Mouse (Mus musculus): Measurements from ENCODE around the gene Ikzf1. TPM values are rescaled to one million over a fixed set of nuclear protein-coding genes. Genes with fewer than 3 reads are reported as not detected.
A peak's percentile ranks its signal among the peaks of the same experiment; 100 is the strongest.

Ikzf1 gene
- polyA plus RNA-seq, 1 experiment from 2014 or later = 12.5 TPM

- no peaks in the 10 kb centered on the region for H3K36me3 ChIP-seq (replicated peaks; ENCODE audit: insufficient read depth, low read length)
These were observed 136.7 kb downstream of the Ikzf1 start for GRCm38 (mm10) chr11:11821387-11821975.

More at GRCm38 (mm10) chr11:11821387-11821975, 136.7 kb downstream of the Ikzf1 start:
- Histone ChIP-seq H3K9ac (replicated peaks) (no peak overlapping the region), H3K27ac (ENCODE audit: low read depth) (peak overlapping the region; percentile 31), H3K4me2 (ENCODE audit: low read depth, low read length) (no peak overlapping the region), H3K4me1 (ENCODE audit: insufficient read depth) (peaks cover 21% of the 10 kb centered on the region), H3K9me3 (ENCODE audit: low read length) (no peaks in the 10 kb centered on the region), H3K4me3 (ENCODE audit: low read depth, low read length) (no peak overlapping the region), H3K27me3 (ENCODE audit: insufficient read depth, low read length) (no peaks in the 10 kb centered on the region)
- TF ChIP-seq CTCF (IDR thresholded peaks at IDR 0.05; ENCODE audit: low read depth) = no peak
- TF ChIP-seq EP300 (IDR thresholded peaks at IDR 0.05; ENCODE audit: low read depth) = no peak
- ATAC-seq (0 out of 2 replicates have a peak, but pooled peaks have one; percentile 7), DNase-seq (no peak)
- 35% methylated on average over 16 of the region's 16 CpGs for WGBS (ENCODE audit: insufficient replicate concordance)

Other genes with a start within 250 kb of the Ikzf1 start
- gene Spata48, start 222.9 kb upstream of the Ikzf1 start, polyA plus RNA-seq (2015; fragmentation: Nextera tagmentation; extraction: Ambion mirVana) = 0.89 and 1.3 TPM in 2 replicates
- gene Zpbp, start 222.6 kb upstream of the Ikzf1 start, polyA plus RNA-seq (2015; fragmentation: Nextera tagmentation; extraction: Ambion mirVana) = 0.13 and 0.15 TPM in 2 replicates
- not detected in 2 replicates for gene 4930512M02Rik, start 57.2 kb upstream of the Ikzf1 start, polyA plus RNA-seq (2015; fragmentation: Nextera tagmentation; extraction: Ambion mirVana)
- 26.1 and 31.2 TPM in 2 replicates for gene Fignl1, start 124.0 kb downstream of the Ikzf1 start, polyA plus RNA-seq (2015; fragmentation: Nextera tagmentation; extraction: Ambion mirVana)
- gene Ddc, start 213.1 kb downstream of the Ikzf1 start, polyA plus RNA-seq (2015; fragmentation: Nextera tagmentation; extraction: Ambion mirVana) = 17.5 and 19.5 TPM in 2 replicates